Mouse (Mus musculus): Measurements from ENCODE around the gene Adam10. TPM values are rescaled to one million over a fixed set of nuclear protein-coding genes. Genes with fewer than 3 reads are reported as not detected.
A peak's percentile ranks its signal among the peaks of the same experiment; 100 is the strongest.

The Adam10 gene
- total RNA-seq, 4 experiments from 2014 or later = 46.6 to 59.2 (median 54.2) TPM

DNA sequence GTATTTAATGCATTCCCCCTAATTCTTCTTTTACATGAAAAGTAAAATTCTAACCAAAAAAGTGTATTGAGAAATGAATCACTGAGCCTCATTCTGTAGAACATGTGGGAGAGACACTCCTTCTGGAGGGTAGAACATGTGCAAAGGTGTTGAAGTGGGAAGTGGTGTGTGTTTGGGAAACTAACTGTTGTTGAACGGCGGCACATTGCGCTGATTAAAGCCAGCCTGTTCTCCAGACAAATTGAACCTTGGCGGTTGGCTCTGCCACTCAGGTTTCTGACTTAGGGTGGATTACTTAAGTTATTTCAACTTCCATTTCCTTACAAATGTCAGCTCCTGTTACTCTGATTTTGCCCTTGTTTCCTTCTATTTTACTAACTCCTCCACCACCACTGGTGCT is 5.1 kb upstream of the Adam10 start:
- no peak for DNase-seq

DNA sequence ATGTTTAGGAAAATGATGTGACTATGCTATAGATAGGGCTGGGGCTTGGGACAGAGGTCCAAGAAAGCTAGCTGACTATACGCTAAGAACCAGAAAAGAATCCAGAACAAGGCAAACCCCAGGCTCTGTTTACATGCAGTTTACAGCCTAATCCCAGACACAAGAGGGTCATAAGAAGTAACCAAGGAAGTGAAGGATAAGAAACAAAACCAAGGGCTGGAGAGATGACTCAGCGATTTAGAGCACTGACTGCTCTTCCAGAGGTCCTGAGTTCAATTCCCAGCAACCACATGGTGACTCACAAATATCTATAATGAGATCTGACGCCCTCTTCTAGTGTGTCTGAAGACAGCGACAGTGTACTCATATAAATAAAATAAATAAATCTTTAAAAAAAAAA is 3.7 kb upstream of the Adam10 start:
- DNase-seq = no peak

DNA sequence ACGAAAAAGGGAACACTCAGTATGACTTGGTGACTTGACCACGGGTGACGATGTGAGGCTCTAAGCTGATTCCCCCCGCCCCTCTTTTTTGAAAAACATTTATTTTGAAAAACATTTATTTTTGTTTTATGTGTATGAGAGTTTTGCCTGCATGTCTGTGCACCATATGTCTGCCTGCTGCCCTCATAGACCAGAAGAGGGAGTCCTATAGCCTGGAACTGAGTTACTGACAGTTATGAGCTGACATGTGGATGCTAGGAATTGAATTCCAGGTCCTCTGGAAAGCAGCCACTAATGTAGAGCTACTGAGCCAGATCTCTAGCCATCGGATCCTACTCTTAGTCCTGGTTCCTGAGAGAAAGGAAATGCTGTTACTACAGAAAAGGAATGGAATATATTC is 2.8 kb upstream of the Adam10 start:
- no peak for DNase-seq

DNA sequence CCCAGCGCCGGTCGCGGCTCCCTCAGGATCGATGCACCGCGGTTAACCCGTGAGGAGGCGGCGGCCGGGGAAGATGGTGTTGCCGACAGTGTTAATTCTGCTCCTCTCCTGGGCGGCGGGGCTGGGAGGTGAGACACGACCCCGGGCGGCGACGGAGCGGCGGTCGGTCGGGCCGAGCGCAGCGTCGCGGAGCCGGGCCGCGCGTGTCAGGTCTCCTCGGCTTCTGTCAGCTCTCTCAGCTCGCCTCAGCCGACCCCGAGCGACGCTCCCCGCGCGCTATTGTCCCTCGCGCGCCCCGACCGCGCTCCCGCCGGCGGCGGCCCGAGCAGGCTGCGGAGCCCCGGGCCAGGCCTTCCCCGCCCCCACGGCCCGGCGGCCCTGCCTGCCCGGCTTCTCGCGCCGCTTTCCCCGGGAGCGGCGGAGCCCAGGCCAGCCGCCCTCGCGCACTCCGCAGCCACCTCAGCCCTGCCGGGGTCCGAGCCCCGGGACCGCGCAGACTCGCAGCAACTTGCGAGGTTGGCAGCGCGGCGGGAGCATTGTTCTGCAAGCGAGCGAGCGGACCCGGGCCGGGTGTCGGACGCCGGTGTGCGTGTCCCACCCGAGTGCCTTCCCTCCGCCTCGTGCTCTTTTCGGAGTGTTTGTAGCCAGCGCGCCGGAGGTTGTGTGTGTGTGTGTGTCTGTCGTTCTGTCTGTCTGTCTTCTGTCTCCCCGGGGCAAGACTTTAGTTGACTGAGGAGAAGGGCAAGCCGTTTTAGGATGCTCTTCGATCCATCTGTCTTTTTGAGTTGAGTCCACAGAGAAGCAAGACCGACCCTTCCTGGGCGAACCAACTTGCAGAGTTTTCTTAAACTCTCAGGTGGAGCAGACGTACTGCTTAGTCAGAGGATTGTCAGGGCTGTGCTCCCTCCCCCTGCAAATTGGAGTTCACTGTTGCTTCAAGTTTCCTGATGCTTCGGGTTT is 615 bp downstream of the Adam10 start:
- DNase-seq = peak; percentile 28

DNA sequence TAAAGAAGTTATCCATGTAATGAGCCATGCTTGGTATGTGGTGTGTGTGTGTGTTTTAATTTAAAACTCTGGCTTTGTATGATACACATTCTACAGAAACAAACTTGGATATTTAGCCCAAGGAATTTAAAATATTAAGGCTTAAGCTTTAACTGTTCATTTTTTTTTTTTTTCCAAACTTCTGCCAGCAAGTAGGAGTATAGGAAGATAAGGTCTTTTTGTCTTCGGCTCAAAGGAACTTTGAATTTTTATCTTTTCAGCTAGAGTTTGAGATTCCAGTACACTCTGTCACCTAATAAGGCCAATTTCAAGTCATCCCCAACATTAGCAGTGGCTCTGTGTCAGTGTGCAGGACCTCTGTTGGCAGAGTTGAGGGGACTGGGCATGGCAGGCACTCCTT is 3.4 kb downstream of the Adam10 start:
- no peak for DNase-seq

DNA sequence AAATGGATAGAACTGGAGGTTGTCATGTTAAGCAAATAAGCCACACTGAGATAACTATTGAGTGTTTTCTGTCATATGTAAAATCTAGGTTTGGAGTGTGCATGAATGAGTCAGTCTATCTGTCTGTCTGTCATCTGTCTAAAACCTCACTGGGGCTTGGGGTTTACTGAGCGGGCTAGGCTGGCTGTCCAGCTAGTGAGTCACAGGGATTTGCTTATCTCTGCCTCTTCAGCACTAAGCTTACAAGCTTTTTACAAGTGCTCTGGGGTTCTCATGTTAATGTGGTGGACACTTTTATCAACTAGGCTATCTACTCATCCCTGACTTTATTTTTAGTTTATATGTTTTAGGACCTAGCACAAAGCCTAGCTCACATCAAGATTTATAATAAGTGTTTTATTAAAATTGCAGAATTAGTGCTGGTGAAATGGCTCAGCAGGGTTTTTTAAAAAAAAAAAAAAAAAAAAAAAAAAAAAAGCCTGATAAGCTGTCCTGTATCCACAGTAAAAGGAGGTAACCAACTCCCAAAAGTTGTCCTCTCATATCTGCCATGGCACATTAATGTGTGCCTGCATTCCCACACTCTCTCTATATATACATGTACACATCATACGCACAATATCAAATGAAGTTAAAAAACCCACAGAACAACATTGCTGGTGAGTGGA is 9.6 kb downstream of the Adam10 start:
- no peak for DNase-seq

DNA sequence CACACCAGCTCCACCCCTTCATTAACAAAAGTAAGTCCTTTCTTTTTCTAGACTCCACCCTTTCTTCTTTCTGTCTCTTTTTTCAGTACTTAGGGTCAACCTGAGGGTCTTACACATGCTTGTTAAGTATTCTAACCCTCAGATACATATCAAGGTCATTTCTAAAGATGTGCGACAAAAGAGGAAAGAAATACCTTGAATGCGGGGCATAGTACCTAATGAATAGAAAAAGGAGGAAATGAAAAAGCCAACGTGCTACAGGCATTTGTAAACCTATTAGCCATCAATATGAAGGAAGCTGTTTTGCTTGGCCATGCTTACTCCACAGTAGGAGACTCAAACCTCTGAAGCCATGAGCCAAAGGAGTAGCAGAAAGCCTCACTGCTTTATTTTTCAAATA is 11.1 kb downstream of the Adam10 start:
- DNase-seq = no peak

DNA sequence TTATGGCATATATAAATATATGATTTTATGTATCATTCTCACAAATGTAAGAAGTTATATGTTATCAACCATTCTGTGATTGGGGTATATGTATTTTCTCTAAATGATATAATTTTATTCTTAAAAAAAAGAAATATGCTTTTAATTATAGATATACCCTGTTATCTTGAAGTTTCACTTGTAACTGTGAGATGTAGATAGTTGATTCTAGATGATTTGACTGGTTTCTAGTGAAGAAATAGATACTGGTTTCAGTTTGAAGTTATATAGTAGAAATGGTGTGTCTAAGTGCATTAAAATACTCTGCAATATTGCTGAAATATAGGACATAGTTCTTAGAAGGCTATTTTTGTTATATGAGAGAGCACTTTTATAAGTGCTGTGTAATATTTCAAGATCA is 11.8 kb downstream of the Adam10 start:
- DNase-seq = no peak

DNA sequence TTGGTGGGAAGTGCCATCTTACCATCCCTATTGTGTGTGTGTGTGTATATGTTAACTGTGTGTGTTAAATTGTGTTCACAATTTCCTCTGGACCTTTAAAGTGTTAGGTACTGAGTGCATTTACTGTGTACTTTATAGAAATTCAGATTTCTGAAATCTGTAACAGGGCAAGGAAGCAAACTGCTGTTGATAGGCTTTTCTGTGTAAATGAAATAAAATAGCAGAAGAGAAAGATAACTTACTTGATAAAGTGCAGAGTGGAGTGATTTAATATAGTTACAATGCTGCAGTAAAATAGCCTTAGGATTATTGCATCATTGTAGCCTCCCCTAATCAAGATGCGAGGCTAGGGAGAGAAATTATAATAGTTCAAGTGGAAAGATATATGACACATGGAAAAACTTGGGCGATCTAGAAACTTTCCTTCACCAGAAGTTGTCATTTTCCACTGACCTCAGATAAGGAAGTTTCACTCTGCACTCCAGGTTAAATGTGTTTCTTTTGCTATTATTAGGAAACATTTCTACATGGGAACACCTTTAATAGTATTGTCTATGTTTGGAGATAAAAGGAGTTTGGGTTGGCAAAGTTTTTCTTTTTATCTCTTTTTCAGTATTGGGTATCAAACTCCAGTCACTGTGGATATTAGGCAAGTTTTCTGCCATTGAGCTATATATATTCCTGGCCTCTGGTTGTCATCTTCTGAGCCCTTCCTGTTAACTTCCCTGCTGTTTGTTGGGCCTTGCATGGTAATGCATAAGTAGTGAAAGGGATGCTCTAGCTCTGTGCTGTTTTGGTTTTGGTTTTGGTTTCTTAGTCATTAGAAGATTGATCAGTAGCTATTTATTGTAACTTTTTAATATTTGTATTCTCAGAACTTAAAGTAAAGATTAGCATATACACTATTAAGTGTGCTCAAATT is 13.2 kb downstream of the Adam10 start:
- DNase-seq = no peak

DNA sequence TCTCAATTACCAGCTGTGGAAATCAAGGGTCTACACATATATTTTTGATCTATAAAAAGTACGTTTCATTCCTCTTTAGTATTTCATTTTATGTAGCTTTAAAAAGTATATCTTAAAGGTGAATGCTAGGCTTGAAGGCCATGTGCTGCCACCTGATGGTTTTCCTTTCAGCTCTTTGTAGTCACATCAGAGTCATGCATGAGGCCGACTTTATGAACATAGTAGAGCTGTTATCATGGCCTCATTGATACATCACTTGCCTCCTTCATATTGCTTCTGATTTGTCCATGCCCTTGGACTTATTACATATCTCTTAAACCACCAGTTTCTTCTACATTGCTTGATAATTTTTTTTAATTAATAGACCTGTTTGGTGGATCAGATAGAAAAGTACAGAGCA is 16.9 kb downstream of the Adam10 start:
- DNase-seq = no peak

DNA sequence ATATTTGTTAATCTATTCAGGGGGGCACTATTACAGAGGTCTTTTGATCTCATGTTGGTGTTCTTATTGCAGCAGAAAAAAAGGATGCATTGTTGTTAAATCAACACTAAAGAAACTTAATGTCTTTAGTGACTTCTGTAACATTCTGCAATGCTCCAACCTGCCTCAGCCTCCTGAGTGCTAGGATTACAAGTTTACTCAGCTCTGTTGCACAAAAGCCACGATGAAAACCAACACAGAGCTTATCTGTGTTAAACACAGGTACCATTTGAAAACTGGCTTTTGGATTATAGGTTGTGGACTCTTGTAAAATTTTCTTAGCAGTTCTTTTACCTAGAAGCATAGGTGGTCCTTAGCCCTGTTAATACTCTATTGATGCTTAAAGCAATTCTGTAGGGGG is 19.3 kb downstream of the Adam10 start:
- DNase-seq = no peak

DNA sequence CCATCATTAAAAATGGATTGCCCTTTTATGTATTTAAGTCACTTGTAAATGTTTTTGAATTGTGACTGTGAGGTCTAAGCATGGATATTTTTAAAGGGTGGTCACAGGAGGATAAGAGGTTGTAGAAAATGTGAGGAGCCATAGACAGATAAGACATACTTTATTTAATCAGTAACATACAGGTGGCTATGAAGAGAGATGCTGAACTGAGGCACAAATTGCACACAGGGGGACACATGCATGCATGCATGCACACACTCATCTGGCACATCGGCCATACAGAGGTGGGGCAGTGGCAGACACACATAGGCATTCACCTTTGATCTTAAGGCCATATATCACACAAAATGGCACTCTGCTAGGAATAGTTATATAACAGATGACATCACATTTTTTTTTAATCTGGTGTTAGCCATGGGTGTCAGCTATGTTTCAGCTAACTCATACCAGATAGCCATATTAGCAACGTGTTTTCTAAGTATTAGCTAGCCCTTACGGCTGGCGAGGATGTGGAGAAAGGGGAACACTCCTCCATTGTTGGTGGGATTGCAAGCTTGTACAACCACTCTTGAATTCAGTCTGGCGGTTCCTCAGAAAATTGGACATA is 24.9 kb downstream of the Adam10 start:
- no peak for DNase-seq

DNA sequence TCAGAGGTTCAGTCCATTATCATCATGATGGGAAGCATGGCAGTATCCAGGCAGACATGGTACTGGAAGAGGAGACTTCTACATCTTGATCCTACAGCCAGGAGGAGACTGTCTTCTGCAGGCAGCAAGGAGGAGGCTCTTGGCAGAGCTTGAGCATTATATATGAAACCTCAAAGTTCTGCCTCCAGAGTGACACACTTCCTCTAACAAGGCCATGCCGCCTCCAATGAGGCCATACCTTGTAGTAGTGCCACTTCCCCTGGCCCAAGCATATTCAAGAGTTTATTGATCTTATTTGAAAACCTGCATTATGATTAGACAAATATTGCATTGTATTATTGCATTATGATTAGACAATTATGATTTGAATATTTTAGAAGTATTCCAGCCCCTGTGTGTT is 27.6 kb downstream of the Adam10 start:
- no peak for DNase-seq

DNA sequence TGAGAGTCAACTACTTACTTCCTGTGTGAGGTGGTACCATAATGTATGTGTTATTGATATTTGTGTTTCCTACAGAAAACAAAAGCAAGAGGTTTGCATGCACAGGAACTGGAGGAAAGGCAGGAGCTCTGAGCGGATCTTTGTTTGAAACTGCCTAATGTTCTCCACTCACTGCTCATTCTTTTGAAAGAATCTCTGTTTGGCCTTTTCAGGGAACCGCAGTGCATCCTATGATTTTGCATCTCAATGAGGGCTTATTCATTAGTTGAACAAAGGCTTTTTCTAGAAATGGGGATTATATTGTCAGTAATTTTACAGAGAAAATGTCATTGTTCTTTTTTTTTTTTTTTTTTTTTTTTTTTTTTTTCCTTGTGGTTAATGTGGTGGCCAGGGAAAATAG is 50.7 kb downstream of the Adam10 start:
- no peak for DNase-seq

DNA sequence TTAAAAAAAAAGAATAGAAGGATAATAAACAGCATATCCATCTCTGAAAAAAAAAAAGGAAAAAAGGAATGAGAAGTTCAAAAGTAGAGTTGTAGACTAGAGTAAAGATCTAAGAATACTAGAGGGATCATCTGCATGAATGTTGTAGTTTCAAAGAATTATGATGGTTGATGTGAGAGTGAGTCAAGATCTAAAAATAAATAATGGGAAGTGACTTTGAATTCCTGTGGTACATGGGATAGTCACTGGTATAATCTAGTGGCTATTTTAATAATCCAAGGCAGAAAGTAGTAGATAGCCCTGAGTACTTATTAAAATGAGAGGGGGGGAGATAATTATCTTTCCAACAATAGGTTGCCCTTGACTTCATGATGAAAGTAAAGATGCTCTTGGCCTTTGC is 52.3 kb downstream of the Adam10 start:
- DNase-seq = no peak

DNA sequence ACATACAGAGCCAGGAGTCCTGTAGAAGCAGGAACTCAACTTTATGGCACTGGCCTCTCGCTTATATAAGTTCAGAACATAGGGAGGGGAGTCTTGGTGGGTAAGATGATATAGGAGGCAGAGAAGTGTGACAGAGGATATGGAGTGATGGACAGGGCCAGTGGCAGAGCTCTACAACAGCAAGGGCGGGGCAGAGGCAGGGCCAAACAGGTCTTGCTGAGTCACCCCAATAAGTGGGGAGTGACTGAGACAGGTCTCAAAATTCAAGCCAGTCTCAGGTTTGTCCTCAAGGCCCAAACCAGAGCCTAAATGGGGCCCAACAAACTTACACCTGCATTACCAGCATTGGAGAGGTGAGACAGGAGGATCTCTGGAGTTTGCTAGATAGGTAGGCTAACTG is 54.4 kb downstream of the Adam10 start:
- DNase-seq = no peak

DNA sequence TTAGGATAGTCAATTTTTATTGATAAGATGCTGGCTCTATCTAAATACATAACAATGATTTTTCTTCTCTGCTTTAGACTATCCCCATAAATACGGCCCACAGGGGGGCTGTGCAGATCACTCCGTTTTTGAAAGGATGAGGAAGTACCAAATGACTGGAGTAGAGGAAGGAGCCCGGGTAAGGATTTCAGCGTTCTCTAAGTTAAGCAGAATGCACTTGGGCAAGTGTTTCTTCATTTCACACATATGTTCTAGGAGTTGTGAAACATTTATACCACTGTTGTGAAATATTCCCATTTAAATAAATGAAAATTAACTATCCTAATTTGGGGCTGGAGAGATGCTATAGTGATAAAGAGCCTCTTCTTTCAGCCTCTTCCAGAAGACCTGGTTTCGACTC is 61.2 kb downstream of the Adam10 start:
- no peak for DNase-seq

DNA sequence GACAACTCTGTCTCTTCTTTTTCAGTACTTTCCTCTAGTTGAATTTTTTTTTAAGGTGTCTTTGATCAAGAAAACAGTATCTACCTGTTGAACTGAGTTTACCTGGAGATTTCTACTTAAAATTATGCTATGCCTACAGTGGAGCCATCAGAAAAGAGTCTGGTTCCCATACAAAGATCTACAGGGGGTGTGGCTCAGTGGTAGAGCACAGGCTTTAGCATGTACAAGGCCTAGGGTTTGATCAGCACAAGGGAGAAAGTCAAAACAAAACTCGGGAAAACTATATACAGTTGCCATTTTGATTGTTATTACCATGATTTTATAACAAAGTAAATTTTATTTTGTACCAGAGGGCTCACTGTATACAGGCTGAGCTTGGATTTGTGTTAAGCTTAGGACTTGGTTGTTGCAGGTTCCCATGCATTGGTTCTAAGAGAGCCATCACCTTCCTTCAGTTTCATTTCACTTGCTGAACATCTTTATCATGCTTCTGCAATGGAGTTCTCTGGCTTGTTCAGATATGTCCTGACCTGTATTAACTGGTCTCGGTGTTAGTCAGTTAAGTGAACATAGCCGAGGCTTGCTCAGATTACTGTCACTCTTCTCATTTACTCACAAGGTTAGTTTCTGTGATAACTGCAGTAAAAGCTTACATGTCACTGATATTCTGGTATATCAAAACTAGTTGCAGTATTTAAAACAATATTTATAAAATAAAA is 72.9 kb downstream of the Adam10 start:
- DNase-seq = no peak

DNA sequence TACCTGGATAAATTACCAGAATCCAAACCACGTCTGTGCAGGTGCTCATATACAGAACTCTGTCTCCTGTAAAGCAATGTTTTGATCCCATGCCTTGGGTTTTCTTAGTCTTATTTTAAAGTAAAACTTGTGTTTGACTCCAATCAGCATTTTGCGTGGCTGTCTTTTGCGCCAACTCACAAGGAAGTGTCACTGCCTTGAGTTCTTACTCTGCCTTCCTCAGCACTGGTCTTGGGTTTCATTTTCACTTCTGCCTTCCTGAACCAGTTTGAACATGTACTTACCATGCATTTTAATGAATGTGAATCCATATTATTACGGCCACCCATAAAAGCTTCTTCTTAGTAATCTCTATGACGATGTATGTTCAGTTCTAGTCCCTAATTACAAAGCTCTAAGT is 82.2 kb downstream of the Adam10 start:
- no peak for DNase-seq

DNA sequence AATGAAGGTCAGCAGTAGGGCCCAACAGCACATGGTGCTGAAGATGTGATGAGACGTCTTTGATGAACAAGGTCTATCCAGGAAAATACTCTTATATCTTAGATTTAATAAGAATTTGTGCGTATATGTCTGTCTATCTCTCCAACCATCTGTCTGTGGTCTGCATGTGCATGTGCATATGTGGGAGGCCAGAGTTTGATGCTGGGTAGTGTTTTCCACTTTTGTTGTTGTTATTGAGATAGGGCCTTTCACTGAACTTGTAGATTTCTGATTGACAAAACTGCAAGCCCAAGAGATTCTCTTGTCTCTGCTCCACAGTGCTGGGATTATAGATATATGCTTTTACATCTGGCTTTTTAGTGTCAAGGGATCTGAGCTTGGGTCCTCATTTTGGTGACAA is 96.7 kb downstream of the Adam10 start:
- DNase-seq = no peak

DNA sequence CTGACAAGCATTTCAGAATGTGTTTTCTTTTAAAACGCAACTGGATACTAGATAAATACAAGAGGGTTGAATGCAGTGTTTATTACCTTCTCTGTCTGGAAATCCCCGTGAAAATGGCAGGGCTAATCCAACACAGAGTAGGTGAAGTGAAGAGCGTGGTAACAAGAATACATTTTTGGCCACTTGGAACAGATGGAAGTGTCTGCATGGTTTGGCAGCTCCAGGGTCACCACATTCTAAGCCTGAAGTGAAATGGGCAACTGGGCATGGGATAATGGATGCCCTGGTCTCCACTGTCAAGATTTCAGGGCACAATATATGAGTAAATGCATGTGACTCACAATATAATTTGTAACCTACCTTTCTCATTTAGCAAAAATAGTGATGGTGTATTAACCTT is 103.4 kb downstream of the Adam10 start:
- no peak for DNase-seq

DNA sequence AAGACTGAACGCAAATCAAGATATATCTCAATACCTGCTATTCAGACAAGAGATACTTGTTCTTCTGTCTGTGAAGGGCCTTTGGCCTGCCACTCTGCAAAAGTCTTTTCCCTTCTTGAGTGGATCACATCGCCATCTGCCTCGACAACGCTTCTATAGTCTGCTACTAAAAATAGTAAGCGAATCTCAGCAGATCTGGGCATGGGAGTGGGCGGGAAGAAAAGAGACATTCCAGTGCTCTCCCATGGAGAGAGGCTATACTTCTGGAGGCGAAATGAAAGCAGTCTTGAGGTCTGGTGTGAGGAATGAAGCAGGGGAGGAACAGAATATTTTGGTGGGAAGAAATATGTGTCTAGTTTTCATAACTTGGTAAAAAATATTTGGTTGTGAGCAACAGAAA is 109.9 kb downstream of the Adam10 start:
- DNase-seq = no peak

Data from adrenal gland, adult 8-10 months (tissue).